In genomic region chr11:88520951-88521730, GRCm38 (mm10) we compare ENCODE assay signal across 14 mouse cellular contexts.
DNase-seq lines count a peak whose midpoint lies in the region; ATAC-seq and TF ChIP-seq lines count a peak whose summit lies in the region.
"Had no signal": no experiment of that assay in that cellular context is flagged by ENCODE, and none has a peak within 500 bp of the region (broad histone marks: within the 10 kb centered on the region; RNA-seq: fewer than 3 reads in every experiment).

No protein-coding gene starts in this region.

- no peak for ATAC-seq in forebrain, embryonic 11.5 days (replicated peaks; ENCODE audit: low FRiP score)
- no peak for ATAC-seq in lung, postnatal 0 days
- no peak for ATAC-seq in hindbrain, embryonic 11.5 days (ENCODE audit: low FRiP score)
- no peak for ATAC-seq in megakaryocyte progenitor cell, adult 5-6 weeks (replicated peaks; ENCODE audit: poor library complexity)

- H3K4me2 ChIP-seq in forebrain, embryonic 11.5 days (ENCODE audit: low read depth, low read length, severe bottlenecking), result no peak overlapping the region
- no peak overlapping the region for H3K4me2 ChIP-seq in lung, postnatal 0 days (replicated peaks; ENCODE audit: low read depth, low read length)
- H3K4me2 ChIP-seq in hindbrain, embryonic 11.5 days (replicated peaks; ENCODE audit: low read depth, low read length), result no peak overlapping the region
- H3K4me2 ChIP-seq: embryonic facial prominence, embryonic 12.5 days; liver, embryonic 15.5 days had no signal

- H3K36me3 ChIP-seq in forebrain, embryonic 10.5 days (replicated peaks), result peaks cover 46% of the 10 kb centered on the region
- H3K36me3 ChIP-seq in forebrain, embryonic 11.5 days (ENCODE audit: control insufficient read depth, insufficient read depth, low read length), result no peaks in the 10 kb centered on the region; the same call in 1 of the 2 replicates
- no peaks in the 10 kb centered on the region for H3K36me3 ChIP-seq in lung, postnatal 0 days (ENCODE audit: insufficient read depth, low read length)
- no peaks in the 10 kb centered on the region for H3K36me3 ChIP-seq in hindbrain, embryonic 11.5 days (ENCODE audit: control insufficient read depth, insufficient read depth, low read length)
- H3K36me3 ChIP-seq: embryonic facial prominence, embryonic 12.5 days; liver, embryonic 15.5 days had no signal

- H3K9ac ChIP-seq in forebrain, embryonic 11.5 days (ENCODE audit: low read length), result no peak overlapping the region
- H3K9ac ChIP-seq in lung, postnatal 0 days (replicated peaks; ENCODE audit: low read depth), result no peak overlapping the region
- H3K9ac ChIP-seq in hindbrain, embryonic 11.5 days (ENCODE audit: low read depth, low read length), result no peak overlapping the region
- H3K9ac ChIP-seq: embryonic facial prominence, embryonic 12.5 days; liver, embryonic 15.5 days had no signal

- DNase-seq in forebrain, embryonic 10.5 days (ENCODE audit: extremely low spot score, low spot score), result no peak
- DNase-seq in forebrain, embryonic 11.5 days (ENCODE audit: low spot score), result no peak
- peak; percentile 53 for DNase-seq in lung, postnatal 0 days (ENCODE audit: low spot score)
- DNase-seq in lung, adult 18-20 months, result no peak
- no peak for DNase-seq in hindbrain, embryonic 11.5 days (ENCODE audit: low spot score)
- DNase-seq in retina, embryonic 14.5 days (ENCODE audit: low spot score), result peak; percentile 81
- no peak for DNase-seq in layer of hippocampus, adult 9-11 months
- DNase-seq: gastrocnemius, postnatal 10 days; kidney, adult 2 months; right cerebral cortex, postnatal 25 days had no signal

- no peak for TF ChIP-seq CTCF in lung, postnatal 0 days (IDR thresholded peaks at IDR 0.05)

- H3K4me1 ChIP-seq in forebrain, embryonic 10.5 days, result peaks cover 75% of the 10 kb centered on the region
- peaks cover 42% of the 10 kb centered on the region for H3K4me1 ChIP-seq in forebrain, embryonic 11.5 days (replicated peaks; ENCODE audit: control insufficient read depth, insufficient read depth, low read length)
- peaks cover 14% of the 10 kb centered on the region for H3K4me1 ChIP-seq in lung, postnatal 0 days (ENCODE audit: insufficient read depth, low read depth, low read length)
- peaks cover 26% of the 10 kb centered on the region for H3K4me1 ChIP-seq in hindbrain, embryonic 11.5 days (replicated peaks; ENCODE audit: control insufficient read depth, insufficient read depth, low read length)

- H3K9me3 ChIP-seq in forebrain, embryonic 10.5 days, result no peaks in the 10 kb centered on the region; the same call in 1 of the 2 replicates
- no peaks in the 10 kb centered on the region for H3K9me3 ChIP-seq in forebrain, embryonic 11.5 days (ENCODE audit: control insufficient read depth, low read length)
- no peaks in the 10 kb centered on the region for H3K9me3 ChIP-seq in lung, postnatal 0 days (ENCODE audit: low read length)
- H3K9me3 ChIP-seq in hindbrain, embryonic 11.5 days (ENCODE audit: control insufficient read depth, low read length), result no peaks in the 10 kb centered on the region
- H3K9me3 ChIP-seq: embryonic facial prominence, embryonic 12.5 days; liver, embryonic 15.5 days had no signal

- no peak for TF ChIP-seq EP300 in lung, postnatal 0 days (IDR thresholded peaks at IDR 0.05)

- no peak overlapping the region for H3K4me3 ChIP-seq in forebrain, embryonic 10.5 days
- no peak overlapping the region for H3K4me3 ChIP-seq in forebrain, embryonic 11.5 days (ENCODE audit: low read depth, low read length)
- no peak overlapping the region for H3K4me3 ChIP-seq in lung, postnatal 0 days (ENCODE audit: low read depth, low read length)
- H3K4me3 ChIP-seq in hindbrain, embryonic 11.5 days (ENCODE audit: low read depth, low read length), result no peak overlapping the region
- H3K4me3 ChIP-seq: embryonic facial prominence, embryonic 12.5 days; liver, embryonic 15.5 days had no signal

- WGBS in forebrain, embryonic 10.5 days, result 88% methylated on average over 19 of the region's 19 CpGs
- WGBS in forebrain, embryonic 11.5 days, result 78% methylated on average over 19 of the region's 19 CpGs
- WGBS in lung, postnatal 0 days, result 74% methylated on average over 19 of the region's 19 CpGs
- WGBS in hindbrain, embryonic 11.5 days, result 54% methylated on average over 19 of the region's 19 CpGs

- no peaks in the 10 kb centered on the region for H3K27me3 ChIP-seq in forebrain, embryonic 10.5 days (ENCODE audit: poor library complexity, severe bottlenecking)
- no peaks in the 10 kb centered on the region for H3K27me3 ChIP-seq in forebrain, embryonic 11.5 days (ENCODE audit: control insufficient read depth, insufficient read depth, low read length)
- H3K27me3 ChIP-seq in lung, postnatal 0 days (replicated peaks; ENCODE audit: insufficient read depth, low read length), result no peaks in the 10 kb centered on the region
- H3K27me3 ChIP-seq in hindbrain, embryonic 11.5 days (ENCODE audit: control insufficient read depth, insufficient read depth, low read length), result no peaks in the 10 kb centered on the region
- H3K27me3 ChIP-seq: embryonic facial prominence, embryonic 12.5 days; liver, embryonic 15.5 days had no signal

- H3K27ac ChIP-seq in forebrain, embryonic 10.5 days, result peak overlapping the region; percentile 37; the same call in 1 of the 2 replicates
- no peak overlapping the region for H3K27ac ChIP-seq in forebrain, embryonic 11.5 days (ENCODE audit: low read depth, low read length)
- H3K27ac ChIP-seq in lung, postnatal 0 days (ENCODE audit: low read length), result no peak overlapping the region
- H3K27ac ChIP-seq in hindbrain, embryonic 11.5 days (ENCODE audit: low read depth, low read length), result peak overlapping the region; percentile 66
- H3K27ac ChIP-seq: embryonic facial prominence, embryonic 12.5 days; liver, embryonic 15.5 days; stomach, postnatal 0 days had no signal

Comparison
In these comparisons a context has a peak if more than half of its experiments do, and no peak if none do; other contexts are left out.
1. DNase-seq: peak in lung, postnatal 0 days (single experiment) and retina, embryonic 14.5 days (single experiment); none in forebrain, embryonic 10.5 days (single experiment), forebrain, embryonic 11.5 days (single experiment), lung, adult 18-20 months (0 of 2), hindbrain, embryonic 11.5 days (single experiment) and layer of hippocampus, adult 9-11 months (single experiment).
2. H3K27ac ChIP-seq: peak in forebrain, embryonic 10.5 days (single experiment) and hindbrain, embryonic 11.5 days (single experiment); none in forebrain, embryonic 11.5 days (single experiment) and lung, postnatal 0 days (single experiment).